Mouse (Mus musculus) kidney, postnatal 4 days (tissue): ENCODE results near the gene Twsg1.
A peak's percentile ranks its signal among the peaks of the same experiment; 100 is the strongest.

Source experiments
- DNase-seq, 2 experiments: peaks; one replicate each; pipeline ENCODE4 v3.0.0; 2021; ENCODE audit warnings: mixed read lengths in 2 of 2

Gene Twsg1

DNA sequence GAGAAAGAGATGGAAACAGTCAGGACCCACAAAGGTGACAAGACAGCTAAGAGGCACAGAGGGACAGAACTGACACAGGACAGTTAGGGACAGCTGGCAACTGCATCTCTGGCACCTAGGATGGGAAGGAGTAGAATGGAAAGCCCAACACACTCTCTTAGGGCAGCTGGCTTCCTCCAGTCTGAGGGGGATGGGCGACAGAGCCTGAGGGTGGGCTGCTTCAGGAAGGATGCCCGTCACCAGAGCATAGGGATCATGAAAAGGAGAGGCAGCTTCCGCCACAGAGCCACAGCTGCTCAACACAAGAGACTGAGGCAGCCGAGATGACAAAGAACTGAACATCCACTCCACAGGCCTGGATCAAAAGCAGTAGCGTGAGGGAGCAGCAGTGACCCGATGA, 19.5 kb downstream of the Twsg1 start:
- DNase-seq = no peak

DNA sequence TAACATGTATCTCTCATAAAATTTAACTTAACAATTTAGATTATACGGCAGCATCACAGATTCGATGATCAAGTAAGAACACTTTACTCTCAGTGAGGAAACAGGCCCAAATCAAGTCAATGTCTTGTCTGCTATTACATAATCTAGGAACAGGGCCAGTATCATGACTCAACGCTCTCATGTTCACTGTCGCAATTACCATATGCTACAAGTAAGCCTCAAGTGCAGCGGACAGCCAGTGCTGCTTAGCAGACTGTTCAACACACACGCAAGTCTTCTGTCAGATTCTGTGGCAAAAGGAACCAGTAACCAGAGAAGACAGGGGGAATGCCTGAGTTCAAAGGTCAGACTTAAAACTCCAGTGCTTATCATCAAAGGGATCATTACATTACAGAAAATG, 20.1 kb downstream of the Twsg1 start:
- DNase-seq = no peak

- no peak for DNase-seq
These were observed 20.7 kb downstream of the Twsg1 start for GRCm38 (mm10) chr17:65930158-65930826.

DNA sequence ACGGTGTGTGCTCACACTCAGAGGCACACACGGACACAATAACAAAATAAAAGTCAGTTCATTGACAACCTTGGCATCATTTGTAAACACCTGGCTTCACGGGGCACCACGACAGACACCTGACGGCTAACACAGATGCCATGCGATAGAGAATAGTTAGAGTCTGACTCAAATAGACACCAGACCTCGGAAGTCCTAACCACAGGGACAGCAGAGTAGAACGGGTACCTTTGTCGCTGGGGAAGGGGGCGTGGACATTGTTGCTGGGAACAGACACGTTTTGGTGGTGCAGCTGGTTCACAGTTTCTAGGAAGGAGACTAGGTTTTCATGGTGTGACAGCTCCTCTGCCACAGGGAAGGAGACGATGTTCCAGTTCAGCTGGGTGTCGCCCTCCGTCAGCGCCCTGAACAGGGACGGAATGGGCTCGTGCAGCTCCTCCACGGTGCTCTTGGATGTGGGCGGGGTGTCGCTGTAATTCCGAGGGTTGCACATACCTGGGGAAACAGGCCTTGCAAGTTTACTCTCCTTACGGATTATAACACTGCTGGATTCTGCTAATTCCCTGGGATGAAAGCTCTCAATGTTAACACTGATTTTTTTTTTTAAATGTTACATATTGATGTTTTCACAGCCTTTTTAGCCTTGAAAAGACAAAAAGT, 21.6 kb downstream of the Twsg1 start:
- no peak for DNase-seq

- DNase-seq = no peak
These were observed 23.9 kb downstream of the Twsg1 start for GRCm38 (mm10) chr17:65927077-65927476.

GRCm38 (mm10) chr17:65924218-65924617, 26.8 kb downstream of the Twsg1 start:
- DNase-seq = no peak

DNA sequence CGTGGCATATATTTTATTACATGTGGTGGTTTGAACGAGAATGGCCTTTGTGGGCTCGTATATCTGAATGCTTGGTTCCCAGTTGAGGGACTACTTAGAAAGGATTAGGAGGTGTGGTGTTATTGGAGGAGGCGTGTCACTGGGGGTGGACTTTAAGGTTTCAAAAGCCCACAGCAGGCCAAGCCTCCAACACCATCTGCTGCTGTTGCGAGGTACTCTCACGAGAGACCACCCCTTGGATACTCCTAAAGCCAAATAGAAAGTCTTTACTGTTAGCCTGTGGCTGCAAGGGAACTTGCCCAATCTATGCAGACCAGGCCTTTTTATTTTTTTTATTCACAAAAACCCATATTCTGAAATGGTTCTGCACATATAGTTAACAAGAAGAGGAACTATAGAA, 29.1 kb downstream of the Twsg1 start:
- DNase-seq = no peak

GRCm38 (mm10) chr17:65919235-65919634, 31.8 kb downstream of the Twsg1 start:
- no peak for DNase-seq

- peak; percentile 90 to 93 for DNase-seq
These were observed 34.8 kb downstream of the Twsg1 start for GRCm38 (mm10) chr17:65916135-65916668.

GRCm38 (mm10) chr17:65914083-65914482, 36.9 kb downstream of the Twsg1 start:
- no peak for DNase-seq

DNA sequence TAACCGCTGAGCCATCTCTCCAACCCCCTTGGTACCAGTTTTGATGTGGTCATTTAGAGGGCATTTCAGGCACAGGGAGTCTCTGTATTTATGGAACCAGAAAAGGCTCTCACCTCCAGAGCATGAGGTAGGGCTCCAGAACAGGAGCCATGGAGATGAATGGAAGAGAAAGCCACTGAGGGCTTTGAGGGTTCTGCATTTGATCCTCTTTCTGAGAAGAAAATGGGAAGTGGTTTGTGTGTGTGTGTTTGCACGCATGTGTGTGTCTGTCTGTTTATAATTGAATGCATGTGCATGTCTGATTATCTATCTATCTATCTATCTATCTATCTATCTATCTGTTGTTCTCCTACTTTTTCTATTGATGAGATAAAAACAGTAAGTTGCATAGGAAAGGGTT, 38.8 kb downstream of the Twsg1 start:
- DNase-seq = no peak

- no peak for DNase-seq
These were observed 39.5 kb downstream of the Twsg1 start for GRCm38 (mm10) chr17:65911285-65912069.

DNA sequence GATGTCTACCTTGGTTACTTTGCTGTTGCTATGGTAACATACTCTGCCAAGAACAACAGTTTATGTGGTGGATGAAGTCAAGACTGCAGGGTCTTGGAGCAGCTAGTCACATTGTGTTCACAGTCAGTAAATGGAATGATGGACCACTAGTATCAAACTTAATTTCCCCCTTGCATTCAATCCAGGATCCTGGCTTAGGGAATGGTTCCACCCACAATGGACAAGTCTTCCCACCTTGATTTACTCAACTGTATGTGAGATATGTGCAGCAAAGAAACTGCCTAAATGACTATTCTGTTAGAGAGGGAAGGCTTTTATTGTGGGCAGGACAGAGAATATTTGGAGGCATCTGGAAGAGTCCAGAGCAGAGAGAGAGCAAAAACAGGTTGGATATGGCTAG, 42.8 kb downstream of the Twsg1 start:
- no peak for DNase-seq

- peak; percentile 27 to 54 for DNase-seq
These were observed 44.1 kb downstream of the Twsg1 start for GRCm38 (mm10) chr17:65906895-65907401.

- DNase-seq = no peak
These were observed 44.6 kb downstream of the Twsg1 start for GRCm38 (mm10) chr17:65906313-65906894.

GRCm38 (mm10) chr17:65905241-65905640, 45.8 kb downstream of the Twsg1 start:
- DNase-seq = no peak

GRCm38 (mm10) chr17:65903826-65904225, 47.2 kb downstream of the Twsg1 start:
- DNase-seq = no peak

DNA sequence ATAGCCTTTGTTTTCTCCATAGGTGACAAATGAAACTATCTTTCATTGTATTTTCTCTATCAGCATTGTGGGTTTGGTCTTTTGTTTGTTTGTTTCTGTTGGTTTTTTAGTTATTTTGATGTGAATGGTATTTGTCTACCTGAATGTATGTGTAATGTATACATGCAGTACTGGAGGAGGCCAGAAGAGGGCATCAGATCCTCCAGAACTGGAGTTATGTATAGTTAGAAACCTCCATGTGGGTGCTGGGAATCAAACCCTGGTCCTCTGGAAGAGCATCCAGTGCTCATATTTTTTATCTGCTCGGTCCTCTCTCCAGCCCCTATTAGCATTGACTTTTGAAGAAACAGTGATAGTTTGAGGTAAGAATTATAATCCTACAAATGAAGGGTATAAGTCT, 48.0 kb downstream of the Twsg1 start:
- no peak for DNase-seq

- DNase-seq = no peak
These were observed 48.7 kb downstream of the Twsg1 start for GRCm38 (mm10) chr17:65902281-65902680.

DNA sequence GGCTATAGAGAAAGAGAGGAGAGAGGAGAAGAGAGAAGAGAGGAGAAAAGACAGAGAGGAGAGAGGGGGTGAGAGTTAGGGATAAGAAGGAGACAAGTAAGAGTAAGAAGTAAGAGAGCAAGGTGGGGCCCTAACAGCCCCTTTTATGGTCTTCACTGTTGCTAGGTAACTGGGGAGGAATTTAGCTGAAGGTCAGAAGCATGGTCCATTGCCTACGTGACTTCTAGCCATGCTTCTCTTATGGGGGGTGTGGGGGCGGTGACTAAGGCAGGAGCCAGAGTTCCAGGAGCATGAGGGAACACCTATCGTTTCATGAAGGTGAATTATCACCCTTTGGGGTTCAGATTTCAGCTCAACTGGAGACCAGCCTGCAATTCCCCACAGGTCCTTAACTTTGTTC, 55.0 kb downstream of the Twsg1 start:
- no peak for DNase-seq

GRCm38 (mm10) chr17:65889476-65889875, 61.5 kb downstream of the Twsg1 start:
- no peak for DNase-seq

DNA sequence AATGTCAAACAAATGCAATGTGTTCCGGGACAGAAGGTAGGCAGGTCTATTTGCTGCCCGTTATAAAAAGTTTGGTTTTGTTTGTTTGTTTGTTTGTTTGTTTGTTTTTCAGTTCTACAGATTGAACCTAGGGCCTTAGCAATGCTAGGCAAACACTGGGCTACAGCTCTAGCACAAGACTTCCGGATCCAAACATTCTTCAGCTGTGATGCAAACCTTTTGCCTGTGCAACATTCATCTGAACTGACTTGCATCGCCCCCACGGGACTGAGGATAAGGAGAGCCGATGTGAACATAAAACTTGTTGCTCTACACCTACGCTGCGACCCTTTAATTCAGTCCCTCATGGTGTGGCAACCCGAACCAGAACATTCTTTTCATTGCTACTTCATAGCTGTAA, 64.5 kb downstream of the Twsg1 start:
- peak in 1 of 2 experiments; percentile 40 for DNase-seq
